Mouse (Mus musculus) cerebellum, adult 2 months (tissue): ENCODE results near the gene Pdzd8.

ENCODE experiments used
- CTCF ChIP-seq: fragments of 200-500 bp; IDR thresholded peaks from 2 replicates; pipeline ENCODE4 v1.5.1; 2011; ENCODE audit warnings: low read depth, mild to moderate bottlenecking, control low read depth, low read length, moderate library complexity, borderline replicate concordance; ENCODE audit not compliant: insufficient read depth
- POLR2A ChIP-seq: fragments of 200-500 bp; IDR thresholded peaks from 2 replicates; pipeline ENCODE4 v1.6.1; 2011; ENCODE audit warnings: low read length, control low read depth, borderline replicate concordance; ENCODE audit not compliant: insufficient read depth

DNA sequence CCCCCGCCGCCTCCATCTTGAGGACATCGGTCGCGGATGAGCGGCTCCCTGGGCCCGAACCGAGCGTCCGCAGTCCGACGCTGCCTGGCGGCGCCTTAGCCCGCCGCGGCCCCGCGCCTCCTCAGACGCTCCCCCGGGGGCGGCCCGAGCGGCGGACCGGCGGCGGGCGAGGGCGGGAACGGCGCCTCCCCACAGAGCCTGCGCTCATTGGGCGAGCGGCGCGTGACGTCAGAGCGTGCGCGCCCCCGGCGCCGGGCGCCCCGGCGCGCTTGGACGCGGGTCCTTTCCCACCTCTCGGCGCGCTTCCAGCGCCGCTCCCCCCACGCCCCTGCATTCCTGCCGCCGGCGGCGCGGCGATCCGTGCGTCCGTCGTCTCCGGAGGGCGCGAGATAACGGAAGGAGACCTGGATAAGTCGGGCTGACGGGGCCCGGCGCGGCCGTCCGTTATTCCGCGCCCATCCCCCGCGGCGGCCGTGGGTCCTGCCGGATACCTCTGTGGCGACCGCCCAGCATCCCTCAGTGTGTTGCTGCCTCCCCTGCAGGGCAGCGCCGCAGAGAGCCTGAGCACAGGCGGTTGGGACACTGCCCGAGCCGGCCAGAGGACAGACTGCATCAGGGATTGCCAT lies at the start of gene Pdzd8:
- TF ChIP-seq POLR2A = peak; percentile 62
- no peak for TF ChIP-seq CTCF
